Mouse (Mus musculus): ENCODE results near the gene Hhipl1.

Gene Hhipl1

DNA sequence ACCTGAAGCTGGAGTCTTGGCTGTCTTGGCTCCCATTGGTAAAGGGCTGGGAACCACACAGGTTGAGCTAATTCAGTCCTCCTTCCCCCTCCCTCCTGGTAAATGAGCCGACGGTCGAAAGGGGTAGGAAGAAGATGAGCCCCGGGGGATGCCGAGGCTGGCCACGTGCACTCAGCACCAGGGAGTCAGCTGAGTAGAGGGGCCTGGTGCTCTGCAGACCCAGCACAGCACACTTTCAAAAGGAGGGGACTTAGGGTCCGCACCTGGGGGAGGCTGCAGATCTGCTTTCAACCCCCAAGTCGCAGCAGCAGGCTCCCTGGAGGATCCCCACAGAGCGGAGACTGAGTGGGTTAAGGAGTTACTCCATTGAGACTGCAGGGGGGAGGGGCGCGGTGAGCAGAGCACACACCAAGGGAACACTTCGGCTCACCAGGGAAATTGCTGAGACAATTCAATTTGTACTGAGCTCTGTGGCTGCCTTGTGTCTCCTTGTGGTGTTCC, 28.7 kb upstream of the Hhipl1 start:
- peak in 1 of 2 experiments; percentile 64 for DNase-seq (ENCODE audit: low spot score in 2 of 2)

GRCm38 (mm10) chr12:108278221-108278918, 27.7 kb upstream of the Hhipl1 start:
- no peak for DNase-seq (ENCODE audit: low spot score in 2 of 2)

- DNase-seq (ENCODE audit: low spot score in 2 of 2): no peak
Measured at GRCm38 (mm10) chr12:108284455-108285224, 21.4 kb upstream of the Hhipl1 start.

DNA sequence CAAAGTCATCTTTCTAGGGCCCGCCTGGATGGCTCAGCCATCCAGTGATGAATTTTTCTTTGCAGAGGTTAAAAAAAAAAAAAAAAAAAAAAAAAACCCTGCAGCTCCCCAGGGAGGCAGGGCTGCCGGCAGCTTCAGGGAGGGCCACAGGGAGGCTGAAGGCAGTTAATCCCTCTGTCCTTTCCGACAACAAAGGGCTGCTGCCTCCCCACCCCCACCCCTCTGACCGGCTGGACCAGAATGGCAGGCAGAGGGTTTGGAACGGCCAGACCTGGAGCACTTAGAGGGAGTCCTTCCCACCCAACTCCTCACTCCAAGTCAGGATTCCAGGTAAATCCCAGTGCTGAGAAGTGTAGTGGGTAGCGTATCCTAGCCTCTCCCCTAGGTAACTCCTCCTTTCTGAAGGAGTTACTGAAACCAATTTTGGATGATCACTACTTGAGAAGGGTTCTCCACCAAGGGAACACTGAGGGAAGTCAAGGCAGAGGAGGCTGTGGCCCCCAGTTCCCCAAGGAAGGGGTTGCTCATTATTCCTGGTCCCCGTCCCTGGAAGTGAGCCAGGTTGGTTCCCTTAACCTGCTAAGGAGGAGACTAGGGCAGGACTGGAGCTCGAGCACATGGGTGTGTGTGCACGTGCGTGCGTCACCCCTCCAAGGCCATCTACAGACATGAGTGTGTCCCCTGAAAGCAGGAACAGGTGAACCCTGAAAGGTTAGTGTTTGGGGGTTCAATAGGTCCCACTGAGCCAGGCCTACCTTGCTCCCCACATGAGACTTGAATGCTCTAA, 20.7 kb upstream of the Hhipl1 start:
- DNase-seq (ENCODE audit: low spot score in 2 of 2): no peak

DNA sequence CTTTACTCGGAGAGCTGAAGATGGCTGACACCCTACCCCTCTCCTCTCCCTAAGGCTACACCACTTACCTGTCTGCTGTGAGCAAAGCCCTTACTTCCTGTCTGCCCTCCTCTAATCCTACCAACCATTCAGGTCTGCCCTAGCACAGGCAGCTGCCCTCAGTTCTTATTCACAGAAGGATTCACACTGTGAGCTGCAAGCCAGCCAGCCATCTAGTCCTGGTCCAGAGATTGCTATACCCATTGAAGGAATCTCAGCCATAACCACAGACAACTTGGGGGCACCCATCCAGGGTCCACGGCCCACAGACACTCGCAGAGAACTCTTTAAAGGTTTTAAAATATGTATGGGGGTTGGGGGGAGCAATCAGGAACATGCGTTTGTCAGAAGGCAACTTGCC, 19.7 kb upstream of the Hhipl1 start:
- no peak for DNase-seq (ENCODE audit: low spot score in 2 of 2)

- DNase-seq (ENCODE audit: low spot score in 2 of 2): no peak
Measured at GRCm38 (mm10) chr12:108287011-108287410, 19.1 kb upstream of the Hhipl1 start.

DNA sequence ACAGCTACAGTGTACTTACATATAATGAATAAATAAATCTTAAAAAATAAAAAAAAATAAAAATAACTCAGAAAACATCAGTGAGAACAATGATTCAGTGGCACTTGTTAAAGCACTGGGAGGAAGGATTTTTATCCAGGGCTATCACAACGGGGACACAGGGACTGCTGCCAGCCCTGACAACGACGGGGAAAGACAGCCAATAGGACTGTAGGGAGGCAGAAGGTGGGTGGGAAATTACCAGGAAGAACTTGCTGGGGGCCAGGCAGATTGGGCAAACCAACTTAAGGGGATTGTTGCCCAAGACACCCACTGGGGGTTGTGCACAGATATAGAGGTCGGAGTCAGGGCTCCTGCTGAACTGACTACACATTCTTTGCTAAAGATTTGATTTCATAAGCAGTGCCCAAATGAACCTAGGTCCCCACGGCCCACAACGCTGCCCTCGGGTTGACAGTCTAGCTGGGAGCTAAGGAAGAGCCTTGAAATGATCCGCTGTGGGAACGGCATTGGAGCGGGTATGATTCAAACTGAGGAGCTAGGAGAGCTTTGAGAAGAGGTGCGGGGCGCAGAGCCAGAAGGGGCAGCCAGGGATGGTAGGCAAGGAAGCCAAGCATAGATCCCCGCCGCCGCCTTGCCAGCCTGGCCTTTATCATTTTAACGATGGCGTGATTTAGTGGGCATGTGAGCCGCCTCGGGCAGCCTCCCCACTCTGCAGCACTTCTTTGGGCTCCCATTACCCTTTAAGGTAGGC, 17.8 kb upstream of the Hhipl1 start:
- no peak for DNase-seq (ENCODE audit: low spot score in 2 of 2)

GRCm38 (mm10) chr12:108292419-108292818, 13.7 kb upstream of the Hhipl1 start:
- DNase-seq (ENCODE audit: low spot score in 2 of 2): peak; percentile 49 to 59

GRCm38 (mm10) chr12:108292957-108293356, 13.1 kb upstream of the Hhipl1 start:
- peak; percentile 64 to 77 for DNase-seq (ENCODE audit: low spot score in 2 of 2)

GRCm38 (mm10) chr12:108294620-108295019, 11.4 kb upstream of the Hhipl1 start:
- no peak for DNase-seq (ENCODE audit: low spot score in 2 of 2)

- no peak for DNase-seq (ENCODE audit: low spot score in 2 of 2)
Measured at GRCm38 (mm10) chr12:108297033-108297432, 9.0 kb upstream of the Hhipl1 start.

GRCm38 (mm10) chr12:108301006-108301405, 5.1 kb upstream of the Hhipl1 start:
- DNase-seq (ENCODE audit: low spot score in 2 of 2): no peak

DNA sequence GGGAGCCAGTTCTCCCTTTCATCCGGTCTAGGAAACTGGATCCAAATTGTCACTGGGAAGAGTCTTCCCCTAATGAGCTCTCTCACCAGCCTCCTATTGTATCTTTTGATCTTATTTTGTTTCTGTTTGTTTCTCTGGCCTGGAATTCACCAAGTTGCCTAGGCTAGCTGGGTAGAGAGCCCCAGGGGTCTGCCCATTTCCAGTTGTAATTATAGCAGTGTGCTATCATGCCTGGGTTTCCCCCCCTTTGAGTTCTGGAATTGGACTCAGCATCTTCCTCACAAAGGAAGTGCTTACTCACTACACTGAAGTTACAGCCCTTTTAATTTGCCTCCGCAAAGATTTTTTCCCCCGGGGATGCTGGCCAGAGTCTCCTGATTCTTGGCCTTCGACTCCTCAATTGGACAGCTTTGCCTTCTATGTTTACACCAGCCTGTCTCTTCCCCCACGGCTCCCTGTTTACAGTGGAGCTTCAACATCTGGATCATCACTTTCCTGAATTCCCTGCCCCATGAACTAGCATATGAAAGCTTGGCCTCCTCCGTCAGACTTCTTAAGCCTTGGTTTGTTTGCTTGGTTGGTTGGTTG, 2.2 kb upstream of the Hhipl1 start:
- DNase-seq (ENCODE audit: low spot score in 2 of 2): no peak

- no peak for DNase-seq (ENCODE audit: low spot score in 2 of 2)
Measured at GRCm38 (mm10) chr12:108305172-108305571, 898 bp upstream of the Hhipl1 start.

- peak in 1 of 2 experiments; percentile 65 for DNase-seq (ENCODE audit: low spot score in 2 of 2)
Measured at GRCm38 (mm10) chr12:108307553-108307952, 1.5 kb downstream of the Hhipl1 start.

- DNase-seq (ENCODE audit: low spot score in 2 of 2): no peak
Measured at GRCm38 (mm10) chr12:108308363-108308856, 2.3 kb downstream of the Hhipl1 start.

GRCm38 (mm10) chr12:108309116-108309794, 3.2 kb downstream of the Hhipl1 start:
- no peak for DNase-seq (ENCODE audit: low spot score in 2 of 2)

GRCm38 (mm10) chr12:108310041-108310440, 4.0 kb downstream of the Hhipl1 start:
- no peak for DNase-seq (ENCODE audit: low spot score in 2 of 2)

- DNase-seq (ENCODE audit: low spot score in 2 of 2): no peak
Measured at GRCm38 (mm10) chr12:108310456-108311027, 4.5 kb downstream of the Hhipl1 start.

DNA sequence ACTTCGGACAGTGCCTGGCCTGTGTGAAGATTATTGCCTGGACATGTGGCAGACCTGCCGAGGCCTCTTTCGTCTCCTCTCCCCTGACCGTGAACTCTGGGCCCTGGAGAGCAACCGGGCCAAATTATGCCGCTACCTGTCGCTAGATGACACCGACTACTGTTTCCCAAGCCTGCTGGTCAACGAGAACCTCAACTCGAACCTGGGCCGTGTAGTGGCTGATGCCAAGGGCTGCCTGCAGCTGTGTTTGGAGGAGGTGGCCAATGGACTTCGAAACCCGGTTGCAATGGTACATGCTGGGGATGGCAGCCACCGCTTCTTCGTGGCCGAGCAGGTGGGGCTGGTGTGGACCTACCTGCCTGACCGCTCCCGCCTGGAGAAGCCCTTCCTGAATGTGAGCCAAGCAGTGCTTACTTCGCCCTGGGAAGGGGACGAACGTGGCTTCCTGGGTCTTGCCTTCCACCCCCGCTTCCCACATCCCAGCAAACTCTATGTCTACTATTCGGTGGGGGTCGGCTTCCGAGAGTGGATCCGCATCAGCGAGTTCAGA, 5.7 kb downstream of the Hhipl1 start:
- no peak for DNase-seq (ENCODE audit: low spot score in 2 of 2)
